Mouse (Mus musculus) MEL (cell line): ENCODE data around the gene Mfsd2a. TPM values are rescaled to one million over a fixed set of nuclear protein-coding genes. Genes with fewer than 3 reads are reported as not detected.

ENCODE experiments used
- DNase-seq: peaks from one replicate; pipeline ENCODE4 v3.0.0; 2011; ENCODE audit warnings: low read depth, low spot score
- H3K27ac ChIP-seq: 2 replicates; pipeline ENCODE4 v1.5.1; 2012; ENCODE audit warnings: low read depth, mild to moderate bottlenecking, control low read depth, low read length, moderate library complexity; ENCODE audit not compliant: control insufficient read depth
- H3K27me3 ChIP-seq, 2 experiments: fragments of 150-350 bp in 1 of 2; sonication (generic) in 1 of 2; 2 replicates each; pipeline ENCODE4 v1.6.1; 2012; ENCODE audit warnings: low read length in 2 of 2, mild to moderate bottlenecking in 2 of 2, improper control_type of control experiment in 1 of 2, moderate library complexity in 1 of 2; ENCODE audit not compliant: insufficient read depth in 2 of 2, control insufficient read depth in 1 of 2
- H3K36me3 ChIP-seq, 2 experiments: 2 replicates each; pipeline ENCODE4 v1.6.1; 2012 to 2014; ENCODE audit warnings: low read length in 2 of 2, improper control_type of control experiment in 1 of 2, inconsistent platforms in 1 of 2, mild to moderate bottlenecking in 1 of 2; ENCODE audit not compliant: insufficient read depth in 2 of 2, control insufficient read depth in 1 of 2
- H3K4me1 ChIP-seq, 2 experiments: fragments of 150-350 bp in 1 of 2; sonication (generic) in 1 of 2; 2 replicates each; pipeline ENCODE4 v1.6.1; 2012; ENCODE audit warnings: low read length in 2 of 2, improper control_type of control experiment in 1 of 2, mild to moderate bottlenecking in 1 of 2; ENCODE audit not compliant: insufficient read depth in 2 of 2, control insufficient read depth in 1 of 2
- H3K4me3 ChIP-seq, 2 experiments: fragments of 150-350 bp in 1 of 2; sonication (generic) in 1 of 2; 2 replicates each; pipeline ENCODE4 v1.5.1; 2012; ENCODE audit warnings: low read depth in 2 of 2, low read length in 2 of 2, mild to moderate bottlenecking in 2 of 2, moderate library complexity in 2 of 2, control low read depth in 1 of 2, improper control_type of control experiment in 1 of 2; ENCODE audit not compliant: control insufficient read depth in 1 of 2, insufficient read depth in 1 of 2
- H3K79me2 ChIP-seq: 2 replicates; pipeline ENCODE4 v1.6.1; 2012; ENCODE audit warnings: mild to moderate bottlenecking, low read length, moderate library complexity; ENCODE audit not compliant: control insufficient read depth, poor library complexity, insufficient read depth
- H3K9ac ChIP-seq: 2 replicates; pipeline ENCODE4 v1.6.1; 2012; ENCODE audit warnings: low read depth, mild to moderate bottlenecking, control low read depth, low read length, moderate library complexity; ENCODE audit not compliant: control insufficient read depth, poor library complexity, severe bottlenecking
- H3K9me3 ChIP-seq: fragments of 150-350 bp; sonication (generic); replicated peaks from 2 replicates; pipeline ENCODE4 v1.6.1; 2012; ENCODE audit warnings: mild to moderate bottlenecking, low read length, improper control_type of control experiment, moderate library complexity; ENCODE audit not compliant: insufficient read depth
- CTCF ChIP-seq, 3 experiments: IDR thresholded peaks in 2 of 3; conservative IDR thresholded peaks in 1 of 3; 2 replicates each; pipeline ENCODE4 v1.5.1; 2011 to 2012; ENCODE audit warnings: low read length in 3 of 3, low read depth in 2 of 3, mild to moderate bottlenecking in 2 of 3, improper control_type of control experiment in 1 of 3, inconsistent platforms in 1 of 3, mixed read lengths in 1 of 3, moderate library complexity in 1 of 3; ENCODE audit not compliant: control insufficient read depth in 1 of 3, insufficient read depth in 1 of 3, poor library complexity in 1 of 3, severe bottlenecking in 1 of 3
- E2F4 ChIP-seq: IDR thresholded peaks from 2 replicates; pipeline ENCODE4 v1.6.1; 2011; ENCODE audit warnings: low read depth, low read length, improper control_type of control experiment, borderline replicate concordance
- ELF1 ChIP-seq: IDR thresholded peaks from 2 replicates; pipeline ENCODE4 v1.6.1; 2014; ENCODE audit warnings: low read depth, mild to moderate bottlenecking, inconsistent platforms, low read length, improper control_type of control experiment, moderate library complexity
- EP300 ChIP-seq, 2 experiments: IDR thresholded peaks; 2 replicates each; pipeline ENCODE4 v1.6.1; 2011; ENCODE audit warnings: improper control_type of control experiment in 2 of 2, low read length in 2 of 2, low read depth in 1 of 2, mild to moderate bottlenecking in 1 of 2
- GABPA ChIP-seq: IDR thresholded peaks from 2 replicates; pipeline ENCODE4 v1.6.1; 2012; ENCODE audit warnings: low read depth, mild to moderate bottlenecking, inconsistent platforms, low read length, improper control_type of control experiment, moderate library complexity
- JUND ChIP-seq: IDR thresholded peaks from 2 replicates; pipeline ENCODE4 v1.6.1; 2011; ENCODE audit warnings: low read depth, mild to moderate bottlenecking, improper control_type of control experiment, low read length
- MAX ChIP-seq: IDR thresholded peaks from 2 replicates; pipeline ENCODE4 v1.6.1; 2011; ENCODE audit warnings: low read length, improper control_type of control experiment
- MXI1 ChIP-seq: IDR thresholded peaks from 2 replicates; pipeline ENCODE4 v1.6.1; 2011; ENCODE audit warnings: mild to moderate bottlenecking, low read depth, low read length, improper control_type of control experiment
- MYB ChIP-seq: IDR thresholded peaks from 2 replicates; pipeline ENCODE4 v1.6.1; 2011; ENCODE audit warnings: mild to moderate bottlenecking, low read depth, low read length, improper control_type of control experiment
- NELFE ChIP-seq: IDR thresholded peaks from 2 replicates; pipeline ENCODE4 v1.6.1; 2011; ENCODE audit warnings: low read depth, low read length, improper control_type of control experiment
- POLR2AphosphoS5 ChIP-seq: IDR thresholded peaks from 2 replicates; pipeline ENCODE4 v1.6.1; 2012; ENCODE audit warnings: low read depth, borderline replicate concordance, mild to moderate bottlenecking, inconsistent platforms, low read length, moderate library complexity, mixed read lengths
- RAD21 ChIP-seq: IDR thresholded peaks from 2 replicates; pipeline ENCODE4 v1.6.1; 2011; ENCODE audit warnings: mild to moderate bottlenecking, low read depth, low read length, improper control_type of control experiment
- SIN3A ChIP-seq: IDR thresholded peaks from 2 replicates; pipeline ENCODE4 v1.6.1; 2012; ENCODE audit warnings: low read length, improper control_type of control experiment, inconsistent platforms
- TCF12 ChIP-seq: IDR thresholded peaks from 2 replicates; pipeline ENCODE4 v1.6.1; 2014; ENCODE audit warnings: low read depth, mild to moderate bottlenecking, inconsistent platforms, low read length, improper control_type of control experiment, moderate library complexity
- UBTF ChIP-seq: IDR thresholded peaks from 2 replicates; pipeline ENCODE4 v1.6.1; 2012; ENCODE audit warnings: low read depth, mild to moderate bottlenecking, inconsistent platforms, low read length, improper control_type of control experiment, moderate library complexity, borderline replicate concordance; ENCODE audit not compliant: insufficient read depth
- USF1 ChIP-seq: IDR thresholded peaks from 2 replicates; pipeline ENCODE4 v1.6.1; 2014; ENCODE audit warnings: low read depth, mild to moderate bottlenecking, inconsistent platforms, low read length, improper control_type of control experiment, moderate library complexity
- ZC3H11A ChIP-seq: IDR thresholded peaks from 2 replicates; pipeline ENCODE4 v1.6.1; 2012; ENCODE audit warnings: low read depth, mild to moderate bottlenecking, inconsistent platforms, low read length, improper control_type of control experiment
- ZKSCAN1 ChIP-seq: IDR thresholded peaks from 2 replicates; pipeline ENCODE4 v1.6.1; 2012; ENCODE audit warnings: low read depth, mild to moderate bottlenecking, inconsistent platforms, low read length, improper control_type of control experiment, moderate library complexity
- ZMIZ1 ChIP-seq: IDR thresholded peaks from 2 replicates; pipeline ENCODE4 v1.6.1; 2012; ENCODE audit warnings: low read depth, mild to moderate bottlenecking, inconsistent platforms, low read length, improper control_type of control experiment, moderate library complexity
- ZNF384 ChIP-seq: IDR thresholded peaks from 2 replicates; pipeline ENCODE4 v1.6.1; 2012; ENCODE audit warnings: low read depth, mild to moderate bottlenecking, inconsistent platforms, low read length, improper control_type of control experiment
- polyA plus RNA-seq, 2 experiments: library from polyadenylated mRNA; stranded (reverse) in 1 of 2; unstranded in 1 of 2; fragments of >175 nt in 1 of 2; fragments of >200 nt in 1 of 2; gene quantifications; 2 replicates each; pipeline versions ENCODE4 v1.2.1 to v1.2.4; 2012; ENCODE audit warnings: low replicate concordance in 2 of 2, low read depth in 1 of 2; ENCODE audit not compliant: insufficient read length in 2 of 2, insufficient read depth in 1 of 2, missing spikeins in 1 of 2
- total RNA-seq: library from RNA; depleted of rRNA; stranded (reverse); fragments of 300-350 nt; gene quantifications from 2 replicates; pipeline ENCODE4 v1.2.3, GENCODE M21; 2012

Gene Mfsd2a
- total and polyA plus RNA-seq, 3 experiments, result 8.8 to 14.3 TPM; not detected in 1

DNA sequence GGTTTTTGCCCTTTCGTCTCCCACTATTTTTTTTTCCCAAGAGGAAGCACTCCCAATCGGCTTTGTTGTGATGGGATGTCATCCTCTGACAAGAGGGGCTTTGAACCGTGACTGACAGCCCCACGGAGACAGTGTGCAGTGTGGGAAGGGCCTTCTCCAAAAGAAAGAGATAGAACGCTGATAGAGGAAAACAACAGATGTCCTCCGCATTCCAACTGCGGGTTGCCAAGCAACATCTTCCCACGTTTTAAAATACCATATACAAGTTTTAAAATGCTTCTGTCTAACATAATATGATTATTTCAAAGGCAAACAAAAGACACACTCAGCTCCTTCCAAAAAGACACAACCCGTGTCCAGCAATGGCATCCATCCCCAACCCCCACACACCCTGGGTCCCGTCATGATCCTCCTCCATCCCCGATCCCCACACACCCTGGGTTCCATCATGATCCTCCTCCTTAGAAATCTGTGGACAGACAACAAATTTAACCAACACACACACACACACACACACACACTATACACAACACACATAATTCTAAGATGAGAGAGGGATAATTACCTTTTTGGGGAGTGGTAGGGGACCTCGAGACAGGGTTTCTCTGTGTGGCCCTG, 51.3 kb downstream of the Mfsd2a start:
- H3K4me1 ChIP-seq, result no peaks in the 10 kb centered on the region
- no peak overlapping the region for H3K4me3 ChIP-seq
- no peaks in the 10 kb centered on the region for H3K9me3 ChIP-seq
- no peak for TF ChIP-seq MXI1
- TF ChIP-seq UBTF, result no peak
- no peak for TF ChIP-seq USF1
- no peak for TF ChIP-seq ZMIZ1
- TF ChIP-seq MAX, result no peak
- no peak for TF ChIP-seq ZNF384
- no peak for TF ChIP-seq E2F4
- TF ChIP-seq GABPA, result no peak
- no peak for TF ChIP-seq ZKSCAN1
- no peak for TF ChIP-seq RAD21
- TF ChIP-seq JUND, result no peak
- TF ChIP-seq TCF12, result no peak
- no peak for TF ChIP-seq EP300 (IDR thresholded peaks at IDR 0.05; ENCODE audit: low read depth in 1 of 2, low read length in 2 of 2)
- TF ChIP-seq POLR2AphosphoS5, result no peak
- TF ChIP-seq ZC3H11A, result no peak
- H3K79me2 ChIP-seq, result no peaks in the 10 kb centered on the region
- no peak overlapping the region for H3K9ac ChIP-seq
- DNase-seq, result no peak
- H3K27me3 ChIP-seq, result no peaks in the 10 kb centered on the region
- H3K36me3 ChIP-seq, result no peaks in the 10 kb centered on the region
- no peak overlapping the region for H3K27ac ChIP-seq

DNA sequence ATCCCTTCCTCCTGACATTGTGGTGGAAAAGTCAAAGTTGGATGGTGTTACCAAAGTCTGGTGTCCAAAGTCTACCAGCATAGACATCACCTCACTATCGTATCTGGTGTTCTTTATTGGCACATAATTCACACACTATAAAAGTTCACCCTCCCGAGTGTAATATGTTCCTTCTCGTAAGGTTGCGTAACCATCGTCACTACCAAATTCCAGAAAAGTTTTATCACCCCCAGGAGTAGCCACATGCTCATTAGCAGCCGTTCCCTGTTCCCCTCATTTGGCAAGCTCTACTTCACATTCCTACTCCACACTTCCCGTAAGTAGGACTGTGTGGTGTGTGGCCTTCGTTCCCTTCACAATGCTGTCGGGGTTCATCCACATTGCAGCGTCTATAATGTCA, 55.6 kb downstream of the Mfsd2a start:
- Histone ChIP-seq H3K4me1 (peaks cover 0 to 5% of the 10 kb centered on the region in 2 experiments; a peak in 2 of 4 replicates), H3K27me3 (no peaks in the 10 kb centered on the region; a peak in 1 of 4 replicates), H3K27ac (no peak overlapping the region), H3K36me3 (no peaks in the 10 kb centered on the region), H3K9ac (no peak overlapping the region), H3K4me3 (no peak overlapping the region), H3K79me2 (no peaks in the 10 kb centered on the region), H3K9me3 (no peaks in the 10 kb centered on the region)
- TF ChIP-seq NELFE (no peak), ELF1 (no peak), SIN3A (no peak), ZC3H11A (no peak), ZKSCAN1 (no peak), CTCF (IDR thresholded peaks at IDR 0.05 in 2 of 3, conservative IDR thresholded peaks at IDR 0.05 in 1 of 3; ENCODE audit: control insufficient read depth in 1 of 3, insufficient read depth in 1 of 3, low read depth in 2 of 3, low read length in 3 of 3, poor library complexity in 1 of 3, severe bottlenecking in 1 of 3) (no peak), MAX (no peak), MYB (no peak)
- no peak for DNase-seq
